Mouse (Mus musculus): ENCODE measurements around the gene Fras1.

DNA sequence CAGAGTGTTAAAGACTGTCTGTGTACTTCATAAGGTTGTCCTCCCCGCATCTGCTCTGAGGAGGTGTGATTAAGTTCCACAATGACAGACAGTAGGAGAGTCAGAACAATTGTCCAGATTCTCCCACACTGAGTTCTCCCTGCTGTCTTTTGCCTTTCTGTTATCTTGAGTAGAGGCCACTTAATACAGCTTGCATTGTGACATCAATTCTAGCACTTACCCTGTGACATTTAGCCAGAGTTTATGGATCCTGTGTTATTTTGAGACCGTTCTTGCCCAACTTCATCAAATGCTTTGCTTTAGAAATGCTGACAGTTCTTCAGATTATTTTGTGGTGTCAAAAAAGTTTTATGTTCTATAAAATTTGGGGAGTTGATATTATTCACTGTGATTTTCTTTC is 81.5 kb downstream of the Fras1 start:
- TF ChIP-seq EP300 (IDR thresholded peaks at IDR 0.05; ENCODE audit: low read depth) (no peak), CTCF (IDR thresholded peaks at IDR 0.05; ENCODE audit: low read depth) (no peak)

Data from heart, postnatal 0 days (tissue).